Mouse (Mus musculus): ENCODE results near the gene Tmem106c. TPM values are rescaled to one million over a fixed set of nuclear protein-coding genes. Genes with fewer than 3 reads are reported as not detected.

The Tmem106c gene
- polyA plus RNA-seq, 1 experiment from 2014 or later, result 31.9 TPM

Other genes with a start within 250 kb of the Tmem106c start
- gene Endou, start 232.9 kb upstream of the Tmem106c start, polyA plus RNA-seq (2015; fragmentation: Nextera tagmentation; extraction: Ambion mirVana), result 0.86 and 3.5 TPM in 2 replicates
- 20.0 and 24.0 TPM in 2 replicates for gene Rapgef3, start 196.2 kb upstream of the Tmem106c start, polyA plus RNA-seq (2015; fragmentation: Nextera tagmentation; extraction: Ambion mirVana)
- gene Slc48a1, start 185.7 kb upstream of the Tmem106c start, polyA plus RNA-seq (2015; fragmentation: Nextera tagmentation; extraction: Ambion mirVana), result 64.3 and 76.8 TPM in 2 replicates
- gene Hdac7, start 119.7 kb upstream of the Tmem106c start, polyA plus RNA-seq (2015; fragmentation: Nextera tagmentation; extraction: Ambion mirVana), result 20.4 and 34.5 TPM in 2 replicates
- gene Vdr, start 53.6 kb upstream of the Tmem106c start, polyA plus RNA-seq (2015; fragmentation: Nextera tagmentation; extraction: Ambion mirVana), result 1.2 and 1.3 TPM in 2 replicates
- 8.3 and 35.1 TPM in 2 replicates for gene Col2a1, start 40.5 kb downstream of the Tmem106c start, polyA plus RNA-seq (2015; fragmentation: Nextera tagmentation; extraction: Ambion mirVana)
- gene Pfkm, start 128.4 kb downstream of the Tmem106c start, polyA plus RNA-seq (2015; fragmentation: Nextera tagmentation; extraction: Ambion mirVana), result 119 and 127 TPM in 2 replicates
- gene Senp1, start 129.5 kb downstream of the Tmem106c start, polyA plus RNA-seq (2015; fragmentation: Nextera tagmentation; extraction: Ambion mirVana), result 16.7 and 19.0 TPM in 2 replicates
- 77.6 and 78.1 TPM in 2 replicates for gene Asb8, start 201.4 kb downstream of the Tmem106c start, polyA plus RNA-seq (2015; fragmentation: Nextera tagmentation; extraction: Ambion mirVana)
- gene Ccdc184, start 203.0 kb downstream of the Tmem106c start, polyA plus RNA-seq (2015; fragmentation: Nextera tagmentation; extraction: Ambion mirVana), result 1.6 and 1.7 TPM in 2 replicates
- gene Olfr288, start 231.3 kb downstream of the Tmem106c start, polyA plus RNA-seq (2015; fragmentation: Nextera tagmentation; extraction: Ambion mirVana), result not detected in 2 replicates

All from heart, embryonic 15.5 days (tissue).